25 mouse cellular contexts compared by ENCODE assay signal in genomic region chr19:25106315-25106714, GRCm38 (mm10).
"Had no signal": no experiment of that assay in that cellular context is flagged by ENCODE, and none has a peak within 500 bp of the region (broad histone marks: within the 10 kb centered on the region; RNA-seq: fewer than 3 reads in every experiment).

No protein-coding gene starts in this region.

- H3K9me3 ChIP-seq: heart, embryonic 10.5 days; heart, embryonic 13.5 days; heart, embryonic 15.5 days; hindbrain, embryonic 13.5 days; hindbrain, embryonic 15.5 days; intestine, embryonic 15.5 days; limb, embryonic 15.5 days; liver, embryonic 12.5 days had no signal

- H3K27ac ChIP-seq: heart, embryonic 10.5 days; heart, embryonic 13.5 days; heart, embryonic 15.5 days; hindbrain, embryonic 13.5 days; hindbrain, embryonic 15.5 days; intestine, embryonic 15.5 days; layer of hippocampus, adult 2 months; limb, embryonic 13.5 days; limb, embryonic 15.5 days; liver, embryonic 12.5 days; liver, embryonic 14.5 days had no signal

- ATAC-seq: inflammation-experienced regulatory T-cells, adult 6 months; intestine, embryonic 15.5 days; intestine, postnatal 0 days; liver, embryonic 12.5 days had no signal

- H3K27me3 ChIP-seq: heart, embryonic 13.5 days; heart, embryonic 15.5 days; hindbrain, embryonic 13.5 days; hindbrain, embryonic 15.5 days; intestine, embryonic 15.5 days; limb, embryonic 13.5 days; limb, embryonic 15.5 days; liver, embryonic 12.5 days had no signal

- H3K4me2 ChIP-seq: heart, embryonic 13.5 days; heart, embryonic 15.5 days; hindbrain, embryonic 13.5 days; hindbrain, embryonic 15.5 days; intestine, embryonic 15.5 days; limb, embryonic 13.5 days; limb, embryonic 15.5 days; liver, embryonic 12.5 days had no signal

- DNase-seq: gastrocnemius, postnatal 14 days; gastrocnemius, postnatal 36 days; heart, adult 18-20 months; heart, postnatal 14 days; heart, postnatal 36 days; kidney, adult 18-20 months; kidney, adult 8-10 months; kidney, postnatal 10 days; kidney, postnatal 25 days; kidney, postnatal 4 days; layer of hippocampus, postnatal 36 days; left cerebral cortex, postnatal 4 days had no signal

- H3K4me1 ChIP-seq: heart, embryonic 15.5 days; hindbrain, embryonic 15.5 days; intestine, embryonic 15.5 days had no signal

- H3K4me3 ChIP-seq: heart, embryonic 10.5 days; heart, embryonic 13.5 days; heart, embryonic 15.5 days; hindbrain, embryonic 13.5 days; hindbrain, embryonic 15.5 days; intestine, embryonic 15.5 days; layer of hippocampus, adult 2 months; limb, embryonic 13.5 days; limb, embryonic 15.5 days; liver, embryonic 12.5 days had no signal

- H3K9ac ChIP-seq: heart, embryonic 13.5 days; heart, embryonic 15.5 days; hindbrain, embryonic 13.5 days; hindbrain, embryonic 15.5 days; intestine, embryonic 15.5 days; limb, embryonic 13.5 days; limb, embryonic 15.5 days; liver, embryonic 12.5 days; liver, embryonic 14.5 days had no signal

- H3K36me3 ChIP-seq: heart, embryonic 10.5 days; heart, embryonic 13.5 days; heart, embryonic 15.5 days; hindbrain, embryonic 13.5 days; hindbrain, embryonic 15.5 days; intestine, embryonic 15.5 days; limb, embryonic 13.5 days; limb, embryonic 15.5 days had no signal
